Mouse (Mus musculus) large intestine, adult 2 months (tissue): ENCODE results near the gene Sema5b. TPM values are rescaled to one million over a fixed set of nuclear protein-coding genes. Genes with fewer than 3 reads are reported as not detected.

Experiments
- DNase-seq: peaks from one replicate; pipeline ENCODE4 v3.0.0-alpha.2; 2012; ENCODE audit warnings: low read depth, low spot score
- WGBS: fragments of 180-500 bp; shearing (Covaris S2); methylation state at CpG from one replicate; pipeline ENCODE4 v1.1.7; 2018; 5-methylcytosine and 5-hydroxymethylcytosine counted together
- polyA plus RNA-seq: library from polyadenylated mRNA; depleted of rRNA; stranded (reverse); fragments of >200 nt; gene quantifications from 2 replicates; pipeline ENCODE4 v1.2.3, GENCODE M21; 2012; rRNA removed

The Sema5b gene
- polyA plus RNA-seq: 0.19 and 0.85 TPM in 2 replicates

- DNase-seq: no peak
- 2% methylated on average over 54 of the region's 54 CpGs for WGBS
Measured at GRCm38 (mm10) chr16:35541117-35541641, at the start of gene Sema5b. Gene Sema5b, plus strand, starts transcription at chr16:35541145.

- 88% methylated on average over 3 of the region's 3 CpGs for WGBS
Measured at GRCm38 (mm10) chr16:35500342-35500741, 40.6 kb upstream of the Sema5b start.

GRCm38 (mm10) chr16:35501106-35501760 lies 39.7 kb upstream of the Sema5b start:
- 81% methylated on average over 4 of the region's 4 CpGs for WGBS
- DNase-seq: no peak

More at GRCm38 (mm10) chr16:35500342-35500741, 40.6 kb upstream of the Sema5b start:
- no peak for DNase-seq

GRCm38 (mm10) chr16:35502456-35502855 lies 38.5 kb upstream of the Sema5b start:
- no peak for DNase-seq
- WGBS: 74% methylated on average over 11 of the region's 11 CpGs

GRCm38 (mm10) chr16:35504266-35504665 lies 36.7 kb upstream of the Sema5b start:
- DNase-seq: no peak
- WGBS: 90% methylated on average over 8 of the region's 8 CpGs

- 82% methylated on average over 4 of the region's 4 CpGs for WGBS
- no peak for DNase-seq
Measured at GRCm38 (mm10) chr16:35505786-35506185, 35.2 kb upstream of the Sema5b start.

- WGBS: 84% methylated on average over 6 of the region's 6 CpGs
- no peak for DNase-seq
Measured at GRCm38 (mm10) chr16:35508581-35508980, 32.4 kb upstream of the Sema5b start.

- DNase-seq: no peak
- 54% methylated on average over 11 of the region's 11 CpGs for WGBS
Measured at GRCm38 (mm10) chr16:35509331-35510070, 31.4 kb upstream of the Sema5b start.

GRCm38 (mm10) chr16:35515977-35516612 lies 24.9 kb upstream of the Sema5b start:
- WGBS: 77% methylated on average over 21 of the region's 21 CpGs
- DNase-seq: no peak

- WGBS: 37% methylated on average over 23 of the region's 23 CpGs
Measured at GRCm38 (mm10) chr16:35517976-35518951, 22.7 kb upstream of the Sema5b start.

GRCm38 (mm10) chr16:35519245-35519644 lies 21.7 kb upstream of the Sema5b start:
- no peak for DNase-seq
- WGBS: 57% methylated on average over 7 of the region's 7 CpGs

More at GRCm38 (mm10) chr16:35517976-35518951, 22.7 kb upstream of the Sema5b start:
- no peak for DNase-seq

- DNase-seq: no peak
- 71% methylated on average over 4 of the region's 4 CpGs for WGBS
Measured at GRCm38 (mm10) chr16:35524200-35524599, 16.7 kb upstream of the Sema5b start.

GRCm38 (mm10) chr16:35534630-35535029 lies 6.3 kb upstream of the Sema5b start:
- DNase-seq: no peak
- WGBS: 73% methylated on average over 3 of the region's 3 CpGs

GRCm38 (mm10) chr16:35537651-35538050 lies 3.3 kb upstream of the Sema5b start:
- no peak for DNase-seq
- WGBS: 66% methylated on average over 8 of the region's 8 CpGs

- WGBS: 50% methylated on average over 10 of the region's 10 CpGs
- no peak for DNase-seq
Measured at GRCm38 (mm10) chr16:35539041-35539440, 1.9 kb upstream of the Sema5b start.

- WGBS: 3% methylated on average over 23 of the region's 23 CpGs
- DNase-seq: no peak
Measured at GRCm38 (mm10) chr16:35540333-35541116, 420 bp upstream of the Sema5b start.

- WGBS: 2% methylated on average over 54 of the region's 54 CpGs
- no peak for DNase-seq
Measured at GRCm38 (mm10) chr16:35541661-35542420, 896 bp downstream of the Sema5b start.

- no peak for DNase-seq
- 7% methylated on average over 27 of the region's 27 CpGs for WGBS
Measured at GRCm38 (mm10) chr16:35542421-35542780, 1.5 kb downstream of the Sema5b start.
